Mouse (Mus musculus) CH12.LX (cell line): Measurements from ENCODE around the gene Catsperz.

Source experiments
- CTCF ChIP-seq, 2 experiments: IDR thresholded peaks in 1 of 2; conservative IDR thresholded peaks in 1 of 2; 2 replicates each; pipeline ENCODE4 v1.5.1; 2011 to 2012; ENCODE audit warnings: low read depth in 2 of 2, low read length in 2 of 2, improper control_type of control experiment in 1 of 2, inconsistent platforms in 1 of 2, mild to moderate bottlenecking in 1 of 2, moderate library complexity in 1 of 2
- EP300 ChIP-seq: IDR thresholded peaks from 2 replicates; pipeline ENCODE4 v1.6.1; 2011; ENCODE audit warnings: low read length, improper control_type of control experiment
- MAX ChIP-seq: IDR thresholded peaks from 2 replicates; pipeline ENCODE4 v1.6.1; 2011; ENCODE audit warnings: low read length, improper control_type of control experiment
- MAZ ChIP-seq: IDR thresholded peaks from 2 replicates; pipeline ENCODE4 v1.6.1; 2012; ENCODE audit warnings: low read depth, mild to moderate bottlenecking, inconsistent platforms, low read length, improper control_type of control experiment, moderate library complexity
- POLR2A ChIP-seq: IDR thresholded peaks from 2 replicates; pipeline ENCODE4 v1.6.1; 2011; ENCODE audit warnings: low read depth, mild to moderate bottlenecking, improper control_type of control experiment, low read length
- SIN3A ChIP-seq: IDR thresholded peaks from 2 replicates; pipeline ENCODE4 v1.6.1; 2012; ENCODE audit warnings: low read length, improper control_type of control experiment, inconsistent platforms
- ZNF384 ChIP-seq: IDR thresholded peaks from 2 replicates; pipeline ENCODE4 v1.6.1; 2012; ENCODE audit warnings: low read depth, low read length, improper control_type of control experiment, inconsistent platforms

DNA sequence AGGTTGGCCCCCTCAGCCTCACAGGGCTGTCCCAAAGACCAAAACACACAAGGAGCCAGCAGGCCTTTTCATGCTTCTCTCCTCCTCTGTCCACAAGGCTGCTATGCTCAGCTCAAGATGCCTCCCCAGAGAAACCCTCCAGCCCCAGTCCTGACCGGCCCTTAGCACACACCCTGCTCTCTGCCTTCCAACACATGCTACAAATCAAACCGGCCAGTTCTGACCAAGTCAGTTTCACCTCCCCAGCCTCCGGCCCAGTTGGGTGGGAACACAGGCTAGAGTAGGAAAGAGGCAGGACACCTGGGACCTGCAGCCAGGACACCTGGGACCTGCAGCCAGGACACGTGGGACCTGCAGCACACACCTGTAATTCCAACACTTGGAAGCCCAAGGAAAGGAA lies 8.7 kb downstream of the Catsperz start:
- no peak for TF ChIP-seq CTCF (conservative IDR thresholded peaks at IDR 0.05 in 1 of 2, IDR thresholded peaks at IDR 0.05 in 1 of 2; ENCODE audit: low read depth in 2 of 2, low read length in 2 of 2)
- TF ChIP-seq EP300: no peak
- TF ChIP-seq MAX: no peak
- no peak for TF ChIP-seq POLR2A
- TF ChIP-seq SIN3A: no peak
- TF ChIP-seq ZNF384: no peak
- TF ChIP-seq MAZ: no peak
